Mouse (Mus musculus): ENCODE data around the gene Spata19. TPM values are rescaled to one million over a fixed set of nuclear protein-coding genes. Genes with fewer than 3 reads are reported as not detected.
A peak's percentile ranks its signal among the peaks of the same experiment; 100 is the strongest.

Gene Spata19
- total and polyA plus RNA-seq, 3 experiments: not detected

DNA sequence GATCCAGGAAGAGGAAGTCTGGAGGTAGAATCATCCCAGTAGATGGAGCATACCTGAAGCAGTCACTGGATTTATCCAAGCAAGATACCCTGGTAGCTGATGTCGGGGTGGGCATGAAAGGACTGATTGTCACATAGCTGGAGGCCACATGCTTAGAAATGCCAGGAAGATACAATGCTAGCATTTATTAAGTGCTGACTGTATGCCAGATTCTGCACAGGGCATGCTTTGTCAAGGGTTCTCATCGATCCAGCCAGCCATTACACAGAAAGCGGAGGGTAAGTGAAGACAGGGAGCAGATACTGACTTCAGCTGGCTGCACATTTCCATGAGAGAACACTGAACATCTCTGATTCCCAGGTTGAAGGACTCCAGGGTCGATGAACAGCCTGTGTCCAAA lies 4.6 kb downstream of the Spata19 start:
- Histone ChIP-seq H3K79me2 (replicated peaks; ENCODE audit: control insufficient read depth, extremely low read depth, insufficient read depth, poor library complexity, severe bottlenecking) (no peaks in the 10 kb centered on the region), H3K9me3 (replicated peaks; ENCODE audit: low read length) (no peaks in the 10 kb centered on the region), H3K36me3 (replicated peaks in 1 of 2; ENCODE audit: control insufficient read depth in 1 of 2, insufficient read depth in 1 of 2, low read length in 1 of 2) (no peaks in the 10 kb centered on the region), H3K4me2 (ENCODE audit: insufficient read depth, low read depth, poor library complexity, severe bottlenecking) (no peak overlapping the region), H3K4me3 (replicated peaks in 1 of 3; ENCODE audit: low read depth in 2 of 3, low read length in 2 of 3, poor library complexity in 1 of 3) (no peak overlapping the region), H3K27me3 (replicated peaks) (peaks cover 28% of the 10 kb centered on the region), H3K27ac (ENCODE audit: insufficient read depth, low read depth) (no peak overlapping the region), H3K9ac (ENCODE audit: insufficient read depth, low read depth) (no peak overlapping the region), H3K4me1 (ENCODE audit: control insufficient read depth in 1 of 2, insufficient read depth in 2 of 2) (no peaks in the 10 kb centered on the region)
- dilution Hi-C loops (cut with MboI; ENCODE audit: extremely low pct_ligation_motif_present, extremely low pct_unique_long_range_greater_than_20kb, low sequenced_read_pairs): no loop called here
- in situ Hi-C loops (cut with MboI; ENCODE audit: low pct_ligation_motif_present, low pct_unique_long_range_greater_than_20kb, low sequenced_read_pairs): loop anchor here (25.0 kb wide), 2 partner anchors 786 to 861 kb away; no protein-coding TSS in a partner anchor
- no peak for DNase-seq (ENCODE audit: extremely low read depth)
- TF ChIP-seq POLR2A (IDR thresholded peaks at IDR 0.05; ENCODE audit: low read depth, low read length) (no peak), POLR2AphosphoS2 (IDR thresholded peaks at IDR 0.05; ENCODE audit: low read depth, low read length) (no peak), MAZ (IDR thresholded peaks at IDR 0.05; ENCODE audit: low read depth, low read length) (no peak), GABPA (IDR thresholded peaks at IDR 0.05; ENCODE audit: insufficient replicate concordance, low read depth, low read length) (no peak), HCFC1 (IDR thresholded peaks at IDR 0.05; ENCODE audit: low read depth, low read length) (no peak), BHLHE40 (IDR thresholded peaks at IDR 0.05; ENCODE audit: low read depth, low read length) (no peak), SIN3A (IDR thresholded peaks at IDR 0.05; ENCODE audit: low read length) (no peak), MYC (IDR thresholded peaks at IDR 0.05; ENCODE audit: low read depth, low read length) (no peak), ZKSCAN1 (IDR thresholded peaks at IDR 0.05; ENCODE audit: borderline replicate concordance, low read depth, low read length) (no peak), ZNF384 (IDR thresholded peaks at IDR 0.05; ENCODE audit: low read depth, low read length) (no peak), JUN (IDR thresholded peaks at IDR 0.05; ENCODE audit: insufficient read depth, low read depth, low read length) (no peak), PAX5 (IDR thresholded peaks at IDR 0.05; ENCODE audit: low read length) (no peak)

DNA sequence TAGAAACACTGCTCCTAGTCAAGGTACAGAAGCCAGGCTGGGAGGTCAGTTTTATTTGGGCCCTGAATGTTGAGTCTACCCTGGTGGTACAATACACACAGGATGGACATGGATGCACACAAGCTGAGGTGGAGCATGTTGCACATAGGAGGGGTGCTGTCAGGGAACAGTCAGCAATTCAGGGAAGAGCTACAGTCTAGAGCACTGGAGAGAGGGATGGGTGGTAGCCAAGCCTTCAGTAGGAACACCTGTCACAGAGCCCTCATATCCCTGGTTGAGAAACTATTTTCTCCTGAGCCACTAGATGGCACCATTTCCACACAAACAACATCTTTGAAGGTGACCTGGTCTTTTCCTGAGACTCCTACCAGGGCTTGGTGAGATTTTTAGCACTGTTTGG lies 13.1 kb downstream of the Spata19 start:
- no peak overlapping the region for H3K9ac ChIP-seq (ENCODE audit: insufficient read depth, low read depth)
- H3K36me3 ChIP-seq (replicated peaks in 1 of 2; ENCODE audit: control insufficient read depth in 1 of 2, insufficient read depth in 1 of 2, low read length in 1 of 2): no peaks in the 10 kb centered on the region
- TF ChIP-seq CHD1 (IDR thresholded peaks at IDR 0.05; ENCODE audit: low read depth, low read length) (no peak), IRF4 (IDR thresholded peaks at IDR 0.05; ENCODE audit: low read depth, low read length) (no peak), ZC3H11A (IDR thresholded peaks at IDR 0.05; ENCODE audit: low read depth, low read length) (peak; percentile 32; the same call in 1 of the 2 replicates), SIN3A (IDR thresholded peaks at IDR 0.05; ENCODE audit: low read length) (no peak), SMC3 (IDR thresholded peaks at IDR 0.05; ENCODE audit: low read depth, low read length) (peak; percentile 63), RAD21 (IDR thresholded peaks at IDR 0.05; ENCODE audit: low read depth, low read length) (peak; percentile 90), TCF12 (IDR thresholded peaks at IDR 0.05; ENCODE audit: low read depth, low read length) (no peak), CTCF (conservative IDR thresholded peaks at IDR 0.05 in 1 of 2, IDR thresholded peaks at IDR 0.05 in 1 of 2; ENCODE audit: low read depth in 2 of 2, low read length in 2 of 2) (peak; percentile 82 to 89)
- dilution Hi-C loops (cut with MboI; ENCODE audit: extremely low pct_ligation_motif_present, extremely low pct_unique_long_range_greater_than_20kb, low sequenced_read_pairs) (no loop called here), in situ Hi-C loops (cut with MboI; ENCODE audit: low pct_ligation_motif_present, low pct_unique_long_range_greater_than_20kb, low sequenced_read_pairs) (loop anchor here (10.0 to 25.0 kb wide), 3 partner anchors 325 to 853 kb away; no protein-coding TSS in a partner anchor)
- no peak overlapping the region for H3K4me2 ChIP-seq (ENCODE audit: insufficient read depth, low read depth, poor library complexity, severe bottlenecking)
- H3K27ac ChIP-seq (ENCODE audit: insufficient read depth, low read depth): no peak overlapping the region
- H3K27me3 ChIP-seq (replicated peaks): peaks cover 23% of the 10 kb centered on the region
- no peak overlapping the region for H3K4me3 ChIP-seq (replicated peaks in 1 of 3; ENCODE audit: low read depth in 2 of 3, low read length in 2 of 3, poor library complexity in 1 of 3)
- no peaks in the 10 kb centered on the region for H3K9me3 ChIP-seq (replicated peaks; ENCODE audit: low read length)
- peak; percentile 65 for DNase-seq (ENCODE audit: extremely low read depth)
- H3K79me2 ChIP-seq (replicated peaks; ENCODE audit: control insufficient read depth, extremely low read depth, insufficient read depth, poor library complexity, severe bottlenecking): no peaks in the 10 kb centered on the region
- no peaks in the 10 kb centered on the region for H3K4me1 ChIP-seq (ENCODE audit: control insufficient read depth in 1 of 2, insufficient read depth in 2 of 2)
